Mouse (Mus musculus) liver, embryonic 11.5 days (tissue): ENCODE results near the gene Lenep. TPM values are rescaled to one million over a fixed set of nuclear protein-coding genes. Genes with fewer than 3 reads are reported as not detected.

Source experiments
- ATAC-seq: fragments of 200-750 bp; cut with Nextera tagmentation; replicated peaks from 2 replicates; pipeline ENCODE4 v1.8.0; 2017; ENCODE audit warnings: moderate number of reproducible peaks, mild to moderate bottlenecking, moderate TSS enrichment, moderate library complexity; ENCODE audit not compliant: low FRiP score
- DNase-seq: peaks from one replicate; pipeline ENCODE4 v3.0.0-alpha.2; 2017; ENCODE audit warnings: low spot score
- H3K27ac ChIP-seq: fragments of 300-500 bp; sonication (generic); 2 replicates; pipeline ENCODE4 v1.5.1; 2014; ENCODE audit warnings: mild to moderate bottlenecking, low read depth, low read length, control low read depth
- H3K27me3 ChIP-seq: fragments of 300-500 bp; sonication (generic); replicated peaks from 2 replicates; pipeline ENCODE4 v1.6.1; 2014; ENCODE audit warnings: low read length, mixed read lengths; ENCODE audit not compliant: control insufficient read depth, insufficient read depth
- H3K36me3 ChIP-seq: fragments of 300-500 bp; sonication (generic); 2 replicates; pipeline ENCODE4 v1.6.1; 2014; ENCODE audit warnings: mild to moderate bottlenecking, low read length, moderate library complexity, mixed read lengths; ENCODE audit not compliant: control insufficient read depth, insufficient read depth
- H3K4me1 ChIP-seq: fragments of 300-500 bp; sonication (generic); replicated peaks from 2 replicates; pipeline ENCODE4 v1.6.1; 2014; ENCODE audit warnings: low read length, mixed read lengths; ENCODE audit not compliant: control insufficient read depth, insufficient read depth
- H3K4me2 ChIP-seq: fragments of 300-500 bp; sonication (generic); 2 replicates; pipeline ENCODE4 v1.6.1; 2014; ENCODE audit warnings: mild to moderate bottlenecking, control low read depth, moderate library complexity
- H3K4me3 ChIP-seq: fragments of 300-500 bp; sonication (generic); 2 replicates; pipeline ENCODE4 v1.5.1; 2014; ENCODE audit warnings: low read depth, low read length, control low read depth
- H3K9ac ChIP-seq: fragments of 300-500 bp; sonication (generic); 2 replicates; pipeline ENCODE4 v1.6.1; 2014; ENCODE audit warnings: low read depth, low read length, control low read depth
- H3K9me3 ChIP-seq: fragments of 300-500 bp; sonication (generic); 2 replicates; pipeline ENCODE4 v1.6.1; 2016; ENCODE audit warnings: low read length, inconsistent platforms, mixed read lengths; ENCODE audit not compliant: control insufficient read depth
- WGBS: fragments of 180-500 bp; shearing (Covaris S2); extraction: QIAGEN DNeasy Blood & Tissue Kit; methylation state at CpG from one replicate; pipeline ENCODE4 v1.1.7; 2014; 5-methylcytosine and 5-hydroxymethylcytosine counted together
- polyA plus RNA-seq: library from polyadenylated mRNA; unstranded; fragments of >200 nt; fragmentation: Nextera tagmentation; extraction: Ambion mirVana; gene quantifications from 2 replicates; pipeline ENCODE4 v1.2.1, GENCODE M21; 2014

Lenep gene
- polyA plus RNA-seq, 1 experiment from 2014 or later: not detected

DNA sequence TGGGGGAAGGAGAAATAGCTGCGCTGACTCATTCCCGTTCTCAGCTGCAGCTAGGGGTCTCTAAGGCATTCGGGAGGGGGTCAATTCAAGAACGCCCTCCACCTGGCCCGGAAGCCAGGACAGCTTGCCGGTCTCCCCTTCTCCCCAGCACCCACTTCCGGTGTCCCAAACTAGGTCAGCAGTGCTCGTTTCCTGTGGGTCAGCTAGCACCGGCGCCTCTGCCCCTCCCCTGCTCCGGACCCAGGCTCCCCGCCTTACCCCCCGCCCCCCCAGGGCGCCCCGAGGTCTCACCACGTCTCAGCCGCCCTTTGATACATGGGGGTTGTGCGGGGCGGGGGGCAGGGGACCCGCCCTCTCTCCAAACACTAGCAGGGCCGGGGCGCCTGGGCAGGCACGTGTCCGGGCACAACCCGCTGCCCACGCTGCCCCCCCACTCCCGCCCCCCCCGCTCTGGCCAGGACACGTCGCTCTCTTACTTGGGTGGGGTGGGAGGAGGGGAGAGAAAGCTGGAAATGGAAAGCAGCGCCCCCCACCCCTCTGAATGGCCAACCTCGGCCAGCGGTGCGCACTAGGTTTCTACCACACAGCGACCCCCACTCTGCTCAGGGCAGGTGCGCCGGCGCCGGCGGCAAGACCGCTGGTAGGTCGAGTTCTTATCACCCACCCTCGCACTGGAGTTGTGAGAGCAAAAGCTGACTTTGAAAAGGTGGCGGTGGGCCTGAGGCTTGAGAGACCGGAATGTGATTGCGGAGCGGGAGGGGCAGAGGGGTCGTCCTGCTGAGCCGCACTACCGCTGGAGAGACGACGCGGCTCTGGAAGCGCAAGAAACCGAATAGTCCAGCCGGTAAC lies 10.7 kb downstream of the Lenep start:
- Histone ChIP-seq H3K27ac (peak overlapping the region; percentile 43), H3K27me3 (no peaks in the 10 kb centered on the region; the same call in 1 of the 2 replicates), H3K9me3 (no peaks in the 10 kb centered on the region), H3K4me1 (peaks cover 53% of the 10 kb centered on the region), H3K9ac (peak overlapping the region; percentile 61), H3K4me2 (peak overlapping the region; percentile 99), H3K4me3 (peak overlapping the region; percentile 64), H3K36me3 (no peaks in the 10 kb centered on the region)
- no peak for ATAC-seq
- peak; percentile 66 for DNase-seq
- 1% methylated on average over 51 of the region's 56 CpGs for whole genome bisulfite sequencing

DNA sequence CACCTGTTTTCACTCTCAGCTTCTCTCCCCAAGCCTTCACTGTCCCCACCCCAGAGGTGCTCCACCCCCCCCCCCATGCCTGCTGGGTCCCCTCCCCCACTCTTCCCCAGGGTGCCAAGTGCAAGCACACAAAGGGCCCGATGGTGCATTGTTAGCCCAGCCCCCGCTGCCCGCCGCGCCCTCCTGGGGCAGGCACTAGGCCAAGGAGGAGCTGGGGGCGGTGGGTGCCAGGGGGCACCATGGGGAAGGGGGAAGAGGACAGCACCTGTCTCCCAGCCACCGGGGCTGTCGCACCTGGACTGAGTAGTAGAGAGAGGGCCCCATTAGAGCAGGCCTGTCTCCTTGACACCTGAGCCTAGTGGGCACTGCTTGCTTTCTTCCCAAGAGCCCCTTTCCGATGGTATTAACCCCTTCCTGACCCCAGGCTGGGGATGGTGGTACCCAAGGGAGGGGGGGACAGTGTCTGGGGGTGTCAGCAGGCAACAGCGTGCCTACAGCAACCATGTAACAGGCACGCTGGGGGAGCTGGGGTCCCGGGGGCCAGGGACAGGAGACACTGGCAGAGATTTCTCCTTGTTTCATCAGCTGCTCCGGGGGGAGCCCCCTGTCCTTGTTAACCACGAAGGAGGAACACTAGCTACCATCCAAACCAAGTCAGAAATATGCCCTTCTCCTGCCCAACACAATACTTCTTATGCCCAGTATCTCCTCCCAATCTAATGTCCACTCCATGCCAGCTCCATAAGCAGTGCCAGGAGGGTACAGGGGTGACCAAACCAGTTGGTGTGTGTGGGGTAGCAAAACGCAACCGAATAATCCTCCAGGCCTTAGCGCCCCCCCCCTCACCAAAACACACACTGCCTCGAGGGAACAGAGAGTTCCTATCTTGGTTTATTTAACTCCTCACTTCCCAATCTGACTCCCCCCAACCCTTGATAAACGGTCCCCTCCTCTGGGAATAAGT lies 11.6 kb downstream of the Lenep start:
- peak overlapping the region; percentile 64 for H3K4me3 ChIP-seq
- H3K27me3 ChIP-seq: no peaks in the 10 kb centered on the region; the same call in 1 of the 2 replicates
- peak overlapping the region; percentile 61 for H3K9ac ChIP-seq
- H3K36me3 ChIP-seq: no peaks in the 10 kb centered on the region; the same call in 1 of the 2 replicates
- DNase-seq: no peak
- no peaks in the 10 kb centered on the region for H3K9me3 ChIP-seq
- no peak for ATAC-seq
- peak overlapping the region; percentile 99 for H3K4me2 ChIP-seq
- H3K4me1 ChIP-seq: peaks cover 50% of the 10 kb centered on the region
- 24% methylated on average over 19 of the region's 19 CpGs for WGBS
- H3K27ac ChIP-seq: peak overlapping the region; percentile 43; the same call in 1 of the 2 replicates

DNA sequence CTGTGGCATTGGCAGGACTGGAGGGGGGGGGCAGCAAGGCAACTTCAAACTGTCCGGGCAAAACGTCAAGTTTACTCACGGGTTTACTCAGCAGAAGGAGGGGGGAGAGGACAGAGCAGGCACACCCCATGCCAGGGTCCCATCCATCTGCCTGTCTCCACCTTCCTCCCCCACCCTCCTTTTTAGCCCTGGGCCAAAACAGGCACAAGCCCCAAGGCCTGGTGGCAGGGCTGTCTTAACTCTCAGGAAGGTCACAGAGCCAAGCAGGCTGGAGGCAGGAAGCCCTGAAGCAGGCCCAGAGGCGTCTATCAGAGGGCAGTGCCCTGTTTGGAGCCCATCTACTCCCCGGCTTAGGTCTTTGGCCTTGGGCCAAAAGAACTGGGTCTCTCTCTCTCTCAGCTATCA lies 12.5 kb downstream of the Lenep start:
- no peaks in the 10 kb centered on the region; the same call in 1 of the 2 replicates for H3K27me3 ChIP-seq
- peaks cover 57% of the 10 kb centered on the region for H3K4me1 ChIP-seq
- no peaks in the 10 kb centered on the region for H3K9me3 ChIP-seq
- WGBS: 42% methylated on average over 5 of the region's 5 CpGs
- ATAC-seq (no peak), DNase-seq (no peak)
- no peak overlapping the region for H3K27ac ChIP-seq
- H3K4me3 ChIP-seq: no peak overlapping the region
- H3K36me3 ChIP-seq: no peaks in the 10 kb centered on the region; the same call in 1 of the 2 replicates
- no peak overlapping the region; the same call in 1 of the 2 replicates for H3K4me2 ChIP-seq
- H3K9ac ChIP-seq: no peak overlapping the region

DNA sequence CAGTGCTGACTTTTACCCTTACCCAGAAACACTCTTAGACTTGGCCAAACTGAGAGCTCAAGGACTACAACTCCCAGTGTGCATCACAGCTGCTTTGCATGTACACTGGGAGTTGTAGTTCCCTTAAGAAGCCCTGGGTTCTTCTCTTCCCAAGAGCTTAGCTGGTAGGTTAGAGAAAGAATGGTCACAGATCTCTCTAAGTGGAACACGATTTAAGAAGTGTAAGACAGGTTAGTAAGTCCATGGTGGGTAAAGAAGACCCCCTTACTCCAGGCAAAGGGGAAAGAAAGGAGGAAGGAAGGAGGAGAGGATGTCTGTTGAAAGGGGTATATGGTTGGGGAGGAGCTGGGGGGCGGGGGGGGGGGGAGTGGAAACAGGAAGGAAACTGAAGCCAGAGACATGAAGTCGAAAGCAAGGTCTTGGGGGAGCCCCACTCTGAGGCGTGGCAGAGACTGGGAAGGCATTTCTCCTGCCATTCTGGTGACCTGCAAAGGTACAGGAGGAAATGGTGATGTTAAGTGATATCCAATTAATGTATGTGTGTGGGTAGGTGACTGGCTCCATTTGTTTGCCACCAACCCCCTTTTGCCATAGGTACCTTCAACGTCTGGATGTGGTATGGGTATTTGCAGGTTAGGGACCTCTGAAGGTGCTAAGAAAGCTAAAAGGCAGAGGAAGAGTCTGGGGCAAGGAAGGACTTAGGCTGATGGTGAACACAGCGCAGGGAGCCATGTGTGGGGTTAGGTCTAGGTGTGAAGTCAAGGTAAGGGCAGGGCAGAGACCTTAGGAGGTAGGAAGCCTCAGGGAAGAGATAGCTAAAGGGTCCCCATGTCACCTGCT lies 13.5 kb downstream of the Lenep start:
- H3K4me1 ChIP-seq: peaks cover 57% of the 10 kb centered on the region
- WGBS: 47% methylated on average over 6 of the region's 6 CpGs
- no peak overlapping the region for H3K27ac ChIP-seq
- H3K4me3 ChIP-seq: no peak overlapping the region
- no peaks in the 10 kb centered on the region; the same call in 1 of the 2 replicates for H3K27me3 ChIP-seq
- no peaks in the 10 kb centered on the region; the same call in 1 of the 2 replicates for H3K36me3 ChIP-seq
- no peak for DNase-seq
- no peak overlapping the region for H3K9ac ChIP-seq
- no peaks in the 10 kb centered on the region for H3K9me3 ChIP-seq
- H3K4me2 ChIP-seq: no peak overlapping the region
- no peak for ATAC-seq

DNA sequence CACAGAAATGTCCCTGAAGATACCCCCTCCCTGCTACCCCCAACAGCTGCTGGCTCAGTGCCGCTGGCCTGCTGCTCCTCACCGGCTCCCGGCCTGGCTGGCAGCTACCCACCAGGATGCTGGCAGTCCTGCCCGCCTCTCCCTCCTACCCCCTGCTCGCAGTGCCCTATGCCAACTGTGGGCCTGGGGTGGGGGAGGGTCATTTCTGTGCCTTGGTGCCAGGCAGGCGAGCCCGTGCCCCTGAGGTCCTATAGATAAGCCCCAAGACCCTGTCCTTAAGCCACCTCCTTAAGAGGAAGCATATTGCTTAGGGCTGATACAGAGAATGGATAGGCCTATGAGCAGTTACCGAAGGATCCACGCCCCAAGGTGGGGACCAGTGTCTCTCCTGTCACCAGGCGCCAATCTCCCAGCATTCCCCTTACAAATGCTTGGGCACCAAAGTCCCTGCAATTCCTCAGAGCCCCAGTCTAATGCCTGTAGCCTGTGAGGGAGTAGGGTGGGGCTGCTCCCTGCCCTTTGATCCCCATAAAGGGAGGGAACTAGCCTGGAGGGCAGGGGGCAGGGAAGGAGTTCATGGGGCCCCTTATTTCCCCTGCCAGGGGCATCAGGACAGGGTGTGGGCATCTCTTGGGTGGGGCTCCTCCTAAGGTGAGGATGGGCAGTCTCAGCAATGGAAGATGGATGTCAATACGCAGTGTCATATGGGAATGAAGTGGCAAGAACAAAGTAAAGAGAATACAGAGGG lies 14.3 kb downstream of the Lenep start:
- H3K4me1 ChIP-seq: peaks cover 54% of the 10 kb centered on the region
- no peak overlapping the region for H3K27ac ChIP-seq
- DNase-seq (no peak), ATAC-seq (no peak)
- no peaks in the 10 kb centered on the region; the same call in 1 of the 2 replicates for H3K27me3 ChIP-seq
- no peak overlapping the region for H3K4me3 ChIP-seq
- no peaks in the 10 kb centered on the region; the same call in 1 of the 2 replicates for H3K36me3 ChIP-seq
- 0 out of 2 replicates have a peak overlapping the region, but pooled peaks have one; percentile 11 for H3K9ac ChIP-seq
- H3K4me2 ChIP-seq: peak overlapping the region; percentile 28; the same call in 1 of the 2 replicates
- WGBS: 61% methylated on average over 11 of the region's 11 CpGs
- no peaks in the 10 kb centered on the region for H3K9me3 ChIP-seq

DNA sequence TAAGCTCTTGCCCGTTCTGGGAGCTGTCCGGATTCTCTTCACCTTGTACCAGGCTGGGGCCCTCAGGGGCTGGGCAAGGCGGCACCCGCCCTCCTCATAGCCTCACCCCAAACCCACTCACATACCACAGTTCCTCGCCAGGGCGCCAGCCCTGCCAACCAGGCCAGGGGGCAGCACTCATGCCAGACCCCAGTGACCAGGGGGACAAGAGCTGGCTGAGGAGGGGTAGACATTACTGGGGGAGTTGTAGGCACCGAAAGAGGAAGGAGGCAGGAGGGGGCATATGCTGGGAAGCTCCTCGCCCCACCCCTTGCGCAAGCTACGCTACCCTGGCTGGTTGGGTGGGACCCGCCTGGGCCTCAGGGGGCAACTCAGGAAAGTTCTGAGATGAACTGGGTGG lies 15.0 kb downstream of the Lenep start:
- Histone ChIP-seq H3K9ac (no peak overlapping the region), H3K36me3 (no peaks in the 10 kb centered on the region; the same call in 1 of the 2 replicates), H3K4me1 (peaks cover 50% of the 10 kb centered on the region), H3K9me3 (no peaks in the 10 kb centered on the region), H3K4me3 (peak overlapping the region; percentile 1; the same call in 1 of the 2 replicates), H3K27ac (no peak overlapping the region), H3K27me3 (no peaks in the 10 kb centered on the region; the same call in 1 of the 2 replicates), H3K4me2 (peak overlapping the region; percentile 28; the same call in 1 of the 2 replicates)
- ATAC-seq: no peak
- no peak for DNase-seq
- WGBS: 71% methylated on average over 11 of the region's 11 CpGs
